Mouse (Mus musculus) lung, embryonic 15.5 days (tissue): Measurements from ENCODE around the gene Stap1. TPM values are rescaled to one million over a fixed set of nuclear protein-coding genes. Genes with fewer than 3 reads are reported as not detected.

ENCODE experiments used
- ATAC-seq: fragments of 200-750 bp; cut with Nextera tagmentation; 2 replicates; pipeline ENCODE4 v1.8.0; 2017; ENCODE audit warnings: moderate number of reproducible peaks, borderline replicate concordance; ENCODE audit not compliant: low FRiP score, low TSS enrichment; ENCODE audit errors: extremely low read depth
- H3K27ac ChIP-seq: fragments of 300-500 bp; sonication (generic); 2 replicates; pipeline ENCODE4 v1.5.1; 2015; ENCODE audit warnings: moderate library complexity, mild to moderate bottlenecking, inconsistent platforms
- H3K27me3 ChIP-seq: fragments of 300-500 bp; sonication (generic); 2 replicates; pipeline ENCODE4 v1.6.1; 2015; ENCODE audit warnings: inconsistent platforms
- H3K36me3 ChIP-seq: fragments of 300-500 bp; sonication (generic); 2 replicates; pipeline ENCODE4 v1.6.1; 2015; ENCODE audit warnings: inconsistent platforms
- H3K4me1 ChIP-seq: fragments of 300-500 bp; sonication (generic); 2 replicates; pipeline ENCODE4 v1.6.1; 2015; ENCODE audit warnings: inconsistent platforms
- H3K4me2 ChIP-seq: fragments of 300-500 bp; sonication (generic); 2 replicates; pipeline ENCODE4 v1.6.1; 2015; ENCODE audit warnings: inconsistent platforms, mild to moderate bottlenecking, moderate library complexity
- H3K4me3 ChIP-seq: fragments of 300-500 bp; sonication (generic); 2 replicates; pipeline ENCODE4 v1.5.1; 2015; ENCODE audit warnings: mild to moderate bottlenecking, inconsistent platforms
- H3K9ac ChIP-seq: fragments of 300-500 bp; sonication (generic); 2 replicates; pipeline ENCODE4 v1.6.1; 2015; ENCODE audit warnings: inconsistent platforms
- H3K9me3 ChIP-seq: fragments of 300-500 bp; sonication (generic); 2 replicates; pipeline ENCODE4 v1.6.1; 2016; ENCODE audit warnings: inconsistent platforms
- WGBS: fragments of 180-500 bp; shearing (Covaris S2); methylation state at CpG from one replicate; pipeline ENCODE4 v1.1.7; 2015; 5-methylcytosine and 5-hydroxymethylcytosine counted together
- polyA plus RNA-seq: library from polyadenylated mRNA; unstranded; fragments of >200 nt; fragmentation: Nextera tagmentation; extraction: Ambion mirVana; gene quantifications from 2 replicates; pipeline ENCODE4 v1.2.1, GENCODE M21; 2015

The Stap1 gene
- 0.45 and 1.4 TPM in 2 replicates for polyA plus RNA-seq

DNA sequence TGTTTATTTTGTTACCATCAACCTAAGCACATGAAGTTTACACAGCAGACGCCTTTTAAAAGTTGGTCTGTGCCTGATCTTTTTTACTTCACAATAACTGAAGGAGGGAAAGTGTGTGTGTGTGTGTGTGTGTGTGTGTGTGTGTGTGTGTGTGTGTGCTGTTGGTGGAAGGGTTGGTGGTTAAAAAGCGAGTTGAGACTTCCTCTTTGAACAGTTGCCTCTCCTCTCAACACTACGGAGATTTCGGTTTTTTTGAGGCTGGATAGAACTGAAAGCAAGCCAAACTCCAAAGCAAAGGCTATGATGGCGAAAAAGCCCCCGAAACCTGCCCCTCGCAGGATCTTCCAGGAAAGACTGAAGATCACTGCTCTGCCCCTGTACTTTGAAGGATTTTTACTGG, at the start of gene Stap1:
Stap1 (plus strand) TSS at position 209 of the 400 bp plus-strand sequence.
- no peak within 1 kb of the TSS for H3K27ac ChIP-seq
- H3K9ac ChIP-seq: no peak within 1 kb of the TSS
- no peaks in the 10 kb centered on the region for H3K4me1 ChIP-seq
- no peak within 1 kb of the TSS for H3K4me3 ChIP-seq
- no peak within 1 kb of the TSS for H3K4me2 ChIP-seq
- H3K36me3 ChIP-seq: no peaks in the 10 kb centered on the region
- no peak for ATAC-seq
- 61% methylated on average over 7 of the region's 7 CpGs for WGBS
- no peaks in the 10 kb centered on the region for H3K27me3 ChIP-seq
- no peaks in the 10 kb centered on the region for H3K9me3 ChIP-seq

DNA sequence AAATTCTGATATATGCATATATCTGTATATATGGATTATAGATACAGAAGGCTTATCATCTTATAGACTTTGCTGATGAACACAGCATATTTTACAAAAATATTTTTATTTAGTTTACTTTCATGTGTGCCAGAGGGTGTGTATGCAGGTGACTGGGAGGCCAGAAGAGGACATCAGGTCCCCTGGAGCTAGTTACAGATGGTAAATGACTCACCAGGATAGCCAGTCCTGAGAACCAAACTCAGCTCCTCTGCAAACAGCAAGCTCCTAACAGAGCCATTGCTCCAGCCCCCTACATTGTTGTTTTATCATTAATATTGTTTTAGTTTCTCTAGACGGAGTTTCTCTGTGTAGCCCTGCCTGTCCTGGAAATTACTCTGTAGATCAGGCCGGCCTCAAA, 41.7 kb upstream of the Stap1 start:
- no peak for ATAC-seq
- H3K36me3 ChIP-seq: peaks cover 44% of the 10 kb centered on the region
- WGBS: 62% methylated on average over 2 of the region's 2 CpGs

GRCm38 (mm10) chr5:86063501-86063900, 8.0 kb upstream of the Stap1 start:
- no peaks in the 10 kb centered on the region for H3K27me3 ChIP-seq
- H3K36me3 ChIP-seq: peaks cover under 1% of the 10 kb centered on the region; the same call in 1 of the 2 replicates
- no peak overlapping the region for H3K4me3 ChIP-seq
- H3K4me2 ChIP-seq: peak overlapping the region; percentile 52
- WGBS: 90% methylated on average over 1 of the region's 1 CpGs
- no peak for ATAC-seq
- no peak overlapping the region for H3K27ac ChIP-seq
- H3K9me3 ChIP-seq: no peaks in the 10 kb centered on the region
- 0 out of 2 replicates have a peak, but pooled peaks cover 10% of the 10 kb centered on the region for H3K4me1 ChIP-seq
- no peak overlapping the region for H3K9ac ChIP-seq

More for the DNA sequence above, 41.7 kb upstream of the Stap1 start:
- no peak overlapping the region for H3K4me2 ChIP-seq
- no peaks in the 10 kb centered on the region for H3K4me1 ChIP-seq
- no peak overlapping the region for H3K4me3 ChIP-seq
- H3K27ac ChIP-seq: no peak overlapping the region
- H3K9ac ChIP-seq: no peak overlapping the region
- no peaks in the 10 kb centered on the region for H3K27me3 ChIP-seq
- H3K9me3 ChIP-seq: no peaks in the 10 kb centered on the region

- peak within 1 kb of the TSS; percentile 84 for H3K4me3 ChIP-seq
- peak; percentile 95 for ATAC-seq
- H3K27ac ChIP-seq: peak within 1 kb of the TSS; percentile 96
- no peaks in the 10 kb centered on the region for H3K27me3 ChIP-seq
- H3K4me1 ChIP-seq: 0 out of 2 replicates have a peak, but pooled peaks cover 10% of the 10 kb centered on the region
- peak within 1 kb of the TSS; percentile 78 for H3K4me2 ChIP-seq
- no peaks in the 10 kb centered on the region for H3K36me3 ChIP-seq
- H3K9ac ChIP-seq: peak within 1 kb of the TSS; percentile 81
- H3K9me3 ChIP-seq: no peaks in the 10 kb centered on the region
- WGBS: under 1% methylated on average over 60 of the region's 60 CpGs
Observed at GRCm38 (mm10) chr5:86065101-86065875, 6.3 kb upstream of the Stap1 start, which contains the start of gene Cenpc1. TSS of gene Cenpc1 (minus strand) at chr5:86065583.

- under 1% methylated on average over 17 of the region's 17 CpGs for whole genome bisulfite sequencing
- peak overlapping the region; percentile 33 for H3K9ac ChIP-seq
- H3K4me1 ChIP-seq: 0 out of 2 replicates have a peak, but pooled peaks cover 10% of the 10 kb centered on the region
- peak overlapping the region; percentile 84 for H3K4me3 ChIP-seq
- peak overlapping the region; percentile 78 for H3K4me2 ChIP-seq
- H3K27me3 ChIP-seq: no peaks in the 10 kb centered on the region
- no peaks in the 10 kb centered on the region for H3K36me3 ChIP-seq
- peak; percentile 50 for ATAC-seq
- H3K9me3 ChIP-seq: no peaks in the 10 kb centered on the region
- H3K27ac ChIP-seq: peak overlapping the region; percentile 80
Observed at GRCm38 (mm10) chr5:86065876-86066550, 5.5 kb upstream of the Stap1 start.

DNA sequence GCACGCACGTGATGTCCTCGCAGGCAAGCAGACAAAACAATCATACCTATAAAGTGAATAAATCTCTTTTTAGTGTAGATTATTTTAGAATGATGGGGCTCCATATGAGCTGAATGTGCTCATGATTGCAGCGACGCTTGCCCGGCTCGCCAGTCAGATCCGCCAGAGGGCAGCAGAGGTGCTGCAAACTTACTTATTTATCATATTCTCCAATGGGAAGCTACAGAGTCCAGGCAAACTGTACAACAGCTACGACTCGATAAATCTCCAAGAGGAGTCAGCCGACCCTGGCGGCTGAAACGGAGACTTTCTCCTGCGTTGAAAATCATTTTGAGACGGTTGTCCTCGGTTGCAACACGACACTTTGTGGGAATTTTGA, 5.0 kb upstream of the Stap1 start:
- WGBS: under 1% methylated on average over 17 of the region's 17 CpGs
- 0 out of 2 replicates have a peak, but pooled peaks cover 10% of the 10 kb centered on the region for H3K4me1 ChIP-seq
- H3K9ac ChIP-seq: peak overlapping the region; percentile 39
- H3K9me3 ChIP-seq: no peaks in the 10 kb centered on the region
- H3K36me3 ChIP-seq: no peaks in the 10 kb centered on the region
- H3K4me2 ChIP-seq: peak overlapping the region; percentile 78
- H3K27ac ChIP-seq: peak overlapping the region; percentile 80
- peak overlapping the region; percentile 84 for H3K4me3 ChIP-seq
- ATAC-seq: peak; percentile 27; the same call in 1 of the 2 replicates
- H3K27me3 ChIP-seq: no peaks in the 10 kb centered on the region

DNA sequence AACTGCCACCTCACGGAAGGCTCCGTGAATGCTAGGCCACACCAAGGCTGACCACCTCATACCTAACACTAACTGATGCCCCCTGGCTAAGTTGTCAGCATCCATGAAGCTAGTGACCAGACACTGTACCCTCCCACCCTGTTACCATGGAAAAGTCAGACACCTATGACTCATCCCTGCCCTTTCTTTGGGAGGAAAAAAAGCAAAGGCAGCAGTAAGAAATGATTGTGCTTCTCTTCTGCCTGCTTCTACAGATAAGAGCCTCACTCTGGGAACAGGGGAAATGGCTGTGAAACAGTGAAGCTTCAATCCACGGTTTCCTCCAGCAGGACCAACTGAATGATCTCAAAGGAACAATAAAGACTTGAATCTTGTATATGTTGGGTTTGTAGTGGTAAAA, 3.1 kb upstream of the Stap1 start:
- Histone ChIP-seq H3K4me1 (0 out of 2 replicates have a peak, but pooled peaks cover 9% of the 10 kb centered on the region), H3K4me3 (no peak overlapping the region), H3K36me3 (no peaks in the 10 kb centered on the region), H3K27ac (no peak overlapping the region), H3K27me3 (no peaks in the 10 kb centered on the region), H3K9ac (no peak overlapping the region), H3K9me3 (no peaks in the 10 kb centered on the region), H3K4me2 (no peak overlapping the region)
- 66% methylated on average over 3 of the region's 3 CpGs for WGBS
- ATAC-seq: no peak

GRCm38 (mm10) chr5:86069121-86069520, 2.4 kb upstream of the Stap1 start:
- H3K9ac ChIP-seq: no peak overlapping the region
- H3K27me3 ChIP-seq: no peaks in the 10 kb centered on the region
- no peaks in the 10 kb centered on the region for H3K9me3 ChIP-seq
- ATAC-seq: no peak
- 0 out of 2 replicates have a peak, but pooled peaks cover 4% of the 10 kb centered on the region for H3K4me1 ChIP-seq
- no peak overlapping the region for H3K27ac ChIP-seq
- H3K4me2 ChIP-seq: no peak overlapping the region
- 69% methylated on average over 6 of the region's 6 CpGs for WGBS
- no peak overlapping the region for H3K4me3 ChIP-seq
- H3K36me3 ChIP-seq: no peaks in the 10 kb centered on the region

GRCm38 (mm10) chr5:86072756-86073386, 1.3 kb downstream of the Stap1 start:
- 70% methylated on average over 4 of the region's 4 CpGs for WGBS
- H3K27ac ChIP-seq: no peak overlapping the region
- H3K4me3 ChIP-seq: no peak overlapping the region
- H3K36me3 ChIP-seq: no peaks in the 10 kb centered on the region
- no peaks in the 10 kb centered on the region for H3K27me3 ChIP-seq
- no peak overlapping the region for H3K4me2 ChIP-seq
- no peaks in the 10 kb centered on the region for H3K4me1 ChIP-seq
- no peak overlapping the region for H3K9ac ChIP-seq
- H3K9me3 ChIP-seq: no peaks in the 10 kb centered on the region
- no peak for ATAC-seq

DNA sequence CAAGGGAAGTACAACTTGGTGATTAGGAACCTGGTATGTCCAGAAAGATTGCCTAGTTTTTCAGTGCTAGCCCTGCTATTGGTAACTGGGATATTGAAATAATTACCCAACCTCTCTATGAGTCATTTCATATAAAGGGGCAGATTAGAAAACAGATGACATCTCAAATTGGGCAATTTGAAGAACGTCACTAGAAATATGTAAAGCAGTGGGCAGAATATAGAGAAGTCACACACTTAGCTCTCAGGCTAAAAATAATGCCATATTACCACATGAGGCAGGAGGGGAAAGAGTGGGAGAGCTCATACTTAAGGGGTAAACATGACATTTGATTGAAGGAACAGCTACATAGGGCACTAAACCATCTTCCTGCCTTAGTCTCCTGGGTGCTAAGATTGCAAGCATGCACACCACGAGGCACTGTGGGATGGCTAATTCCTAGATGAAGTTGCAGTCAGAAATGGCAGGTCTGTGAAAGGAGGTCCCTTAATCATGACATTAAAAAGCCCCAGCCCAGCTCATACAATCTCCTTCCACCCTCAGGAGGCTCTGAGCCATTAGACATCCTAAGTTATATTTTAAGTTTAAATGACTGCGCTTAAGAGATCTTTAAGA, 7.3 kb downstream of the Stap1 start:
- Histone ChIP-seq H3K4me2 (no peak overlapping the region), H3K9ac (no peak overlapping the region), H3K4me1 (no peaks in the 10 kb centered on the region), H3K27me3 (no peaks in the 10 kb centered on the region), H3K9me3 (no peaks in the 10 kb centered on the region), H3K36me3 (no peaks in the 10 kb centered on the region), H3K27ac (no peak overlapping the region), H3K4me3 (no peak overlapping the region)
- WGBS: 79% methylated on average over 3 of the region's 3 CpGs
- no peak for ATAC-seq

- Histone ChIP-seq H3K9ac (no peak overlapping the region), H3K9me3 (no peaks in the 10 kb centered on the region), H3K27ac (no peak overlapping the region), H3K36me3 (no peaks in the 10 kb centered on the region), H3K4me3 (no peak overlapping the region), H3K27me3 (no peaks in the 10 kb centered on the region), H3K4me1 (no peaks in the 10 kb centered on the region), H3K4me2 (no peak overlapping the region)
- ATAC-seq: no peak
- WGBS: 68% methylated on average over 6 of the region's 6 CpGs
Observed at GRCm38 (mm10) chr5:86083987-86084386, 12.4 kb downstream of the Stap1 start.
